Mouse (Mus musculus) CH12.LX (cell line): ENCODE measurements at regions not wholly inside any gene's neighbourhood (a gene's known extent, or its start where the extent isn't known, plus 50 kb on each side); places are given as distances from the start of the nearest gene placed in this dataset.

Source experiments
- DNase-seq: peaks from one replicate; pipeline ENCODE4 v3.0.0-alpha.2; 2013; ENCODE audit errors: extremely low read depth
- H3K27ac ChIP-seq: 2 replicates; pipeline ENCODE4 v1.5.1; 2012; ENCODE audit warnings: low read depth, mild to moderate bottlenecking, control low read depth, moderate library complexity; ENCODE audit not compliant: insufficient read depth
- H3K27me3 ChIP-seq: replicated peaks from 2 replicates; pipeline ENCODE3; 2012; ENCODE audit warnings: inconsistent platforms
- H3K36me3 ChIP-seq, 2 experiments: replicated peaks in 1 of 2; 2 replicates each; pipeline versions ENCODE3 to v1.6.1; 2012; ENCODE audit warnings: inconsistent platforms in 1 of 2, low read length in 1 of 2, mild to moderate bottlenecking in 1 of 2, mixed read lengths in 1 of 2, moderate library complexity in 1 of 2; ENCODE audit not compliant: control insufficient read depth in 1 of 2, insufficient read depth in 1 of 2
- H3K4me1 ChIP-seq, 2 experiments: 2 replicates each; pipeline ENCODE4 v1.6.1; 2012; ENCODE audit warnings: inconsistent platforms in 1 of 2, moderate library complexity in 1 of 2; ENCODE audit not compliant: insufficient read depth in 2 of 2, control insufficient read depth in 1 of 2
- H3K4me2 ChIP-seq: 2 replicates; pipeline ENCODE4 v1.6.1; 2012; ENCODE audit warnings: low read depth, mild to moderate bottlenecking, control low read depth; ENCODE audit not compliant: poor library complexity, insufficient read depth, severe bottlenecking
- H3K4me3 ChIP-seq, 3 experiments: fragments of 150-350 bp in 1 of 3; sonication (generic) in 1 of 3; replicated peaks in 1 of 3; 2 replicates each; pipeline versions ENCODE3 to v1.5.1; 2011 to 2012; ENCODE audit warnings: low read depth in 2 of 3, low read length in 2 of 3, mild to moderate bottlenecking in 2 of 3, moderate library complexity in 2 of 3, control low read depth in 1 of 3, improper control_type of control experiment in 1 of 3, inconsistent platforms in 1 of 3, mixed read lengths in 1 of 3; ENCODE audit not compliant: poor library complexity in 1 of 3
- H3K79me2 ChIP-seq: replicated peaks from 2 replicates; pipeline ENCODE4 v1.6.1; 2012; ENCODE audit warnings: mild to moderate bottlenecking, moderate library complexity; ENCODE audit not compliant: control insufficient read depth, poor library complexity, insufficient read depth, severe bottlenecking; ENCODE audit errors: extremely low read depth
- H3K9ac ChIP-seq: 2 replicates; pipeline ENCODE4 v1.6.1; 2012; ENCODE audit warnings: low read depth, mild to moderate bottlenecking, control low read depth, moderate library complexity; ENCODE audit not compliant: insufficient read depth
- H3K9me3 ChIP-seq: replicated peaks from 2 replicates; pipeline ENCODE3; 2012; ENCODE audit warnings: low read length, inconsistent platforms, mixed read lengths
- CHD2 ChIP-seq: IDR thresholded peaks from 2 replicates; pipeline ENCODE4 v1.6.1; 2011; ENCODE audit warnings: low read length, improper control_type of control experiment
- CTCF ChIP-seq, 2 experiments: IDR thresholded peaks in 1 of 2; conservative IDR thresholded peaks in 1 of 2; 2 replicates each; pipeline ENCODE4 v1.5.1; 2011 to 2012; ENCODE audit warnings: low read depth in 2 of 2, low read length in 2 of 2, improper control_type of control experiment in 1 of 2, inconsistent platforms in 1 of 2, mild to moderate bottlenecking in 1 of 2, moderate library complexity in 1 of 2
- E2F4 ChIP-seq: IDR thresholded peaks from 2 replicates; pipeline ENCODE4 v1.6.1; 2011; ENCODE audit warnings: low read depth, low read length, improper control_type of control experiment; ENCODE audit not compliant: insufficient replicate concordance
- EP300 ChIP-seq: IDR thresholded peaks from 2 replicates; pipeline ENCODE4 v1.6.1; 2011; ENCODE audit warnings: low read length, improper control_type of control experiment
- ETS1 ChIP-seq: conservative IDR thresholded peaks from 2 replicates; pipeline ENCODE4 v1.6.1; 2012; ENCODE audit warnings: low read depth, mild to moderate bottlenecking, inconsistent platforms, low read length, improper control_type of control experiment, moderate library complexity
- GABPA ChIP-seq: IDR thresholded peaks from 2 replicates; pipeline ENCODE4 v1.6.1; 2012; ENCODE audit warnings: low read depth, low read length, improper control_type of control experiment, inconsistent platforms; ENCODE audit not compliant: insufficient replicate concordance
- IRF4 ChIP-seq: IDR thresholded peaks from 2 replicates; pipeline ENCODE4 v1.6.1; 2014; ENCODE audit warnings: low read depth, mild to moderate bottlenecking, inconsistent platforms, low read length, improper control_type of control experiment
- KAT2A ChIP-seq: IDR thresholded peaks from 2 replicates; pipeline ENCODE4 v1.6.1; 2012; ENCODE audit warnings: low read length, improper control_type of control experiment, inconsistent platforms; ENCODE audit not compliant: insufficient replicate concordance
- MAFK ChIP-seq: IDR thresholded peaks from 2 replicates; pipeline ENCODE4 v1.6.1; 2011; ENCODE audit warnings: low read length, improper control_type of control experiment; ENCODE audit not compliant: insufficient replicate concordance
- MAZ ChIP-seq: IDR thresholded peaks from 2 replicates; pipeline ENCODE4 v1.6.1; 2012; ENCODE audit warnings: low read depth, mild to moderate bottlenecking, inconsistent platforms, low read length, improper control_type of control experiment, moderate library complexity
- MYC ChIP-seq: IDR thresholded peaks from 2 replicates; pipeline ENCODE4 v1.6.1; 2011; ENCODE audit warnings: low read depth, mild to moderate bottlenecking, improper control_type of control experiment, low read length
- NRF1 ChIP-seq: IDR thresholded peaks from 2 replicates; pipeline ENCODE4 v1.6.1; 2014; ENCODE audit warnings: low read depth, mild to moderate bottlenecking, inconsistent platforms, low read length, improper control_type of control experiment, moderate library complexity
- POLR2A ChIP-seq: IDR thresholded peaks from 2 replicates; pipeline ENCODE4 v1.6.1; 2011; ENCODE audit warnings: low read depth, mild to moderate bottlenecking, improper control_type of control experiment, low read length
- RCOR1 ChIP-seq: conservative IDR thresholded peaks from 2 replicates; pipeline ENCODE4 v1.6.1; 2012; ENCODE audit warnings: low read depth, mild to moderate bottlenecking, inconsistent platforms, low read length, improper control_type of control experiment
- SIN3A ChIP-seq: IDR thresholded peaks from 2 replicates; pipeline ENCODE4 v1.6.1; 2012; ENCODE audit warnings: low read length, improper control_type of control experiment, inconsistent platforms
- SMC3 ChIP-seq: IDR thresholded peaks from 2 replicates; pipeline ENCODE4 v1.6.1; 2011; ENCODE audit warnings: low read depth, low read length, improper control_type of control experiment
- TBP ChIP-seq: conservative IDR thresholded peaks from 2 replicates; pipeline ENCODE4 v1.6.1; 2011; ENCODE audit warnings: low read depth, low read length, improper control_type of control experiment
- TCF12 ChIP-seq: IDR thresholded peaks from 2 replicates; pipeline ENCODE4 v1.6.1; 2014; ENCODE audit warnings: low read depth, mild to moderate bottlenecking, inconsistent platforms, low read length, improper control_type of control experiment
- UBTF ChIP-seq: IDR thresholded peaks from 2 replicates; pipeline ENCODE4 v1.6.1; 2012; ENCODE audit warnings: low read depth, mild to moderate bottlenecking, inconsistent platforms, low read length, improper control_type of control experiment, moderate library complexity
- USF2 ChIP-seq: conservative IDR thresholded peaks from 2 replicates; pipeline ENCODE4 v1.6.1; 2011; ENCODE audit warnings: low read depth, low read length, improper control_type of control experiment
- ZC3H11A ChIP-seq: IDR thresholded peaks from 2 replicates; pipeline ENCODE4 v1.6.1; 2012; ENCODE audit warnings: low read depth, mild to moderate bottlenecking, inconsistent platforms, low read length, improper control_type of control experiment
- ZKSCAN1 ChIP-seq: IDR thresholded peaks from 2 replicates; pipeline ENCODE4 v1.6.1; 2012; ENCODE audit warnings: low read depth, inconsistent platforms, low read length, improper control_type of control experiment, borderline replicate concordance
- ZMIZ1 ChIP-seq: IDR thresholded peaks from 2 replicates; pipeline ENCODE4 v1.6.1; 2012; ENCODE audit warnings: low read depth, mild to moderate bottlenecking, inconsistent platforms, low read length, improper control_type of control experiment
- dilution Hi-C: fragments of 300-500 bp; cut with MboI; formaldehyde crosslinking; loops from 2 replicates; pipeline ENCODE4 v1.14.3; 2020; ENCODE audit warnings: low sequenced_read_pairs; ENCODE audit not compliant: extremely low pct_unique_long_range_greater_than_20kb, extremely low pct_ligation_motif_present
- in situ Hi-C: fragments of 300-500 bp; cut with MboI; formaldehyde crosslinking; loops from 3 replicates; pipeline ENCODE4 v1.14.3; 2019; ENCODE audit warnings: low sequenced_read_pairs, low pct_ligation_motif_present, low pct_unique_long_range_greater_than_20kb, mixed read lengths

- TF ChIP-seq TCF12 (no peak), SIN3A (no peak), RCOR1 (no peak), ZC3H11A (no peak), SMC3 (no peak), E2F4 (no peak), ETS1 (no peak), ZKSCAN1 (no peak), ZMIZ1 (no peak), MAZ (no peak), IRF4 (no peak), USF2 (no peak), CTCF (conservative IDR thresholded peaks at IDR 0.05 in 1 of 2, IDR thresholded peaks at IDR 0.05 in 1 of 2; ENCODE audit: low read depth in 2 of 2, low read length in 2 of 2) (no peak), MYC (no peak), MAFK (no peak), POLR2A (no peak)
- dilution Hi-C loops, result no loop called here
These were observed 177.5 kb upstream of the Gm10192 start for GRCm38 (mm10) chr4:97360473-97360872.

GRCm38 (mm10) chr4:97357958-97358357, 175.0 kb upstream of the Gm10192 start:
- H3K4me1 ChIP-seq, result no peaks in the 10 kb centered on the region
- H3K9ac ChIP-seq, result no peak overlapping the region
- H3K79me2 ChIP-seq, result no peaks in the 10 kb centered on the region
- TF ChIP-seq EP300 (no peak), TBP (no peak), GABPA (no peak), CTCF (conservative IDR thresholded peaks at IDR 0.05 in 1 of 2, IDR thresholded peaks at IDR 0.05 in 1 of 2; ENCODE audit: low read depth in 2 of 2, low read length in 2 of 2) (no peak), ZKSCAN1 (no peak), SIN3A (no peak), CHD2 (no peak), UBTF (no peak), NRF1 (no peak), USF2 (no peak), MYC (no peak), KAT2A (no peak)
- in situ Hi-C loops (no loop called here), dilution Hi-C loops (no loop called here)
- H3K4me2 ChIP-seq, result no peak overlapping the region
- H3K36me3 ChIP-seq, result no peaks in the 10 kb centered on the region
- H3K27ac ChIP-seq, result no peak overlapping the region
- no peak for DNase-seq
- peaks cover 22% of the 10 kb centered on the region for H3K9me3 ChIP-seq
- no peaks in the 10 kb centered on the region for H3K27me3 ChIP-seq
- H3K4me3 ChIP-seq, result no peak overlapping the region

More at GRCm38 (mm10) chr4:97360473-97360872, 177.5 kb upstream of the Gm10192 start:
- DNase-seq, result no peak
- H3K4me2 ChIP-seq, result no peak overlapping the region
- peaks cover 25% of the 10 kb centered on the region for H3K9me3 ChIP-seq
- no peak overlapping the region for H3K27ac ChIP-seq
- H3K4me3 ChIP-seq, result no peak overlapping the region
- H3K9ac ChIP-seq, result no peak overlapping the region
- H3K4me1 ChIP-seq, result no peaks in the 10 kb centered on the region
- no peaks in the 10 kb centered on the region for H3K27me3 ChIP-seq
- in situ Hi-C loops, result no loop called here
- no peaks in the 10 kb centered on the region for H3K79me2 ChIP-seq
- no peaks in the 10 kb centered on the region for H3K36me3 ChIP-seq
